Mouse (Mus musculus): ENCODE results near the gene Poll. TPM values are rescaled to one million over a fixed set of nuclear protein-coding genes. Genes with fewer than 3 reads are reported as not detected.

Poll gene
- polyA plus RNA-seq, 1 experiment from 2014 or later, result 6.0 TPM

GRCm38 (mm10) chr19:45510680-45511079 lies 49.7 kb downstream of the Poll start:
- DNase-seq (ENCODE audit: low spot score), result no peak
- no peaks in the 10 kb centered on the region for H3K9me3 ChIP-seq (ENCODE audit: control insufficient read depth, low read length)
- no peak overlapping the region for H3K4me2 ChIP-seq (replicated peaks; ENCODE audit: low read depth)
- H3K4me3 ChIP-seq (ENCODE audit: low read depth, low read length), result no peak overlapping the region
- no peaks in the 10 kb centered on the region for H3K27me3 ChIP-seq (ENCODE audit: control insufficient read depth, insufficient read depth, low read length)
- H3K4me1 ChIP-seq (replicated peaks; ENCODE audit: control insufficient read depth, insufficient read depth), result no peaks in the 10 kb centered on the region
- WGBS, result 76% methylated on average over 3 of the region's 3 CpGs
- peaks cover 5% of the 10 kb centered on the region for H3K36me3 ChIP-seq (ENCODE audit: control insufficient read depth, insufficient read depth, low read length)
- H3K9ac ChIP-seq (ENCODE audit: low read length), result no peak overlapping the region
- H3K27ac ChIP-seq (replicated peaks), result no peak overlapping the region
- TF ChIP-seq CTCF (IDR thresholded peaks at IDR 0.05; ENCODE audit: low read depth) (no peak), EP300 (optimal IDR thresholded peaks at IDR 0.05) (no peak)
- no peak for ATAC-seq (ENCODE audit: low FRiP score, low TSS enrichment)

DNA sequence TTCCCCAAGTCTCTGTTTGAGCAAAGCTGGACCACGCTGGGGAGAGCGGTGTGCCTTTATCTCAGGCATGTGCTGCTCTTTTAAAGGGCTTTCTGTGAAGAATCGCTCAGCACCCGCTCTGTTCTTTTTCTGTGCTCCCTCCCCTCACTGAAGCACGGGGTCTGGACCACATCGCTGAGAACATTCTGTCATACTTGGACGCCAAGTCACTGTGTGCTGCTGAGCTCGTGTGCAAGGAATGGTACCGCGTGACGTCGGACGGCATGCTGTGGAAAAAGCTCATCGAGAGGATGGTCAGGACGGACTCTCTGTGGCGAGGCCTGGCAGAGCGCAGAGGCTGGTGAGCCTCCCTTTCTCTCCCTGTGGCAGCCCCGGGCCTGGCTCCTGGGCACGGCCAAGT lies 52.8 kb downstream of the Poll start:
- no peaks in the 10 kb centered on the region for H3K36me3 ChIP-seq (ENCODE audit: control insufficient read depth, insufficient read depth, low read length)
- no peak overlapping the region for H3K4me2 ChIP-seq (replicated peaks; ENCODE audit: low read depth)
- H3K9me3 ChIP-seq (ENCODE audit: control insufficient read depth, low read length), result no peaks in the 10 kb centered on the region
- ATAC-seq (ENCODE audit: low FRiP score, low TSS enrichment) (no peak; the same call in 1 of the 2 replicates), DNase-seq (ENCODE audit: low spot score) (no peak)
- TF ChIP-seq CTCF (IDR thresholded peaks at IDR 0.05; ENCODE audit: low read depth), result no peak
- no peak for TF ChIP-seq EP300 (optimal IDR thresholded peaks at IDR 0.05)
- H3K4me1 ChIP-seq (replicated peaks; ENCODE audit: control insufficient read depth, insufficient read depth), result no peaks in the 10 kb centered on the region
- H3K27me3 ChIP-seq (ENCODE audit: control insufficient read depth, insufficient read depth, low read length), result no peaks in the 10 kb centered on the region
- H3K9ac ChIP-seq (ENCODE audit: low read length), result no peak overlapping the region
- 63% methylated on average over 19 of the region's 19 CpGs for WGBS
- no peak overlapping the region for H3K27ac ChIP-seq (replicated peaks)
- no peak overlapping the region for H3K4me3 ChIP-seq (ENCODE audit: low read depth, low read length)

GRCm38 (mm10) chr19:45505446-45505845 lies 54.9 kb downstream of the Poll start:
- TF ChIP-seq EP300 (optimal IDR thresholded peaks at IDR 0.05) (no peak), CTCF (IDR thresholded peaks at IDR 0.05; ENCODE audit: low read depth) (no peak)
- Histone ChIP-seq H3K27me3 (ENCODE audit: control insufficient read depth, insufficient read depth, low read length) (no peaks in the 10 kb centered on the region), H3K9me3 (ENCODE audit: control insufficient read depth, low read length) (no peaks in the 10 kb centered on the region), H3K27ac (replicated peaks) (no peak overlapping the region), H3K36me3 (ENCODE audit: control insufficient read depth, insufficient read depth, low read length) (no peaks in the 10 kb centered on the region), H3K4me2 (replicated peaks; ENCODE audit: low read depth) (no peak overlapping the region), H3K9ac (ENCODE audit: low read length) (no peak overlapping the region), H3K4me1 (replicated peaks; ENCODE audit: control insufficient read depth, insufficient read depth) (no peaks in the 10 kb centered on the region), H3K4me3 (ENCODE audit: low read depth, low read length) (no peak overlapping the region)
- 91% methylated on average over 7 of the region's 7 CpGs for WGBS
- no peak for DNase-seq (ENCODE audit: low spot score)
- ATAC-seq (ENCODE audit: low FRiP score, low TSS enrichment), result no peak

Other genes with a start within 250 kb of the Poll start
- 15.0 and 15.5 TPM in 2 replicates for gene Btrc, start 196.8 kb downstream of the Poll start, polyA plus RNA-seq (2015; fragmentation: Nextera tagmentation; extraction: Ambion mirVana)
- gene Gm17018, start 84 bp upstream of the Poll start, polyA plus RNA-seq (2015; fragmentation: Nextera tagmentation; extraction: Ambion mirVana), result 28.8 and 30.4 TPM in 2 replicates
- gene Fbxw4, start 99.8 kb upstream of the Poll start, polyA plus RNA-seq (2015; fragmentation: Nextera tagmentation; extraction: Ambion mirVana), result 2.2 and 2.9 TPM in 2 replicates
- gene Fgf8, start 182.4 kb upstream of the Poll start, polyA plus RNA-seq (2015; fragmentation: Nextera tagmentation; extraction: Ambion mirVana), result not detected in 2 replicates
- gene Npm3, start 189.1 kb upstream of the Poll start, polyA plus RNA-seq (2015; fragmentation: Nextera tagmentation; extraction: Ambion mirVana), result 9.9 and 10.9 TPM in 2 replicates
- gene Mgea5, start 223.3 kb upstream of the Poll start, polyA plus RNA-seq (2015; fragmentation: Nextera tagmentation; extraction: Ambion mirVana), result 16.5 and 19.0 TPM in 2 replicates